Mouse (Mus musculus) heart, embryonic 13.5 days (tissue): Measurements from ENCODE around the gene Susd1. TPM values are rescaled to one million over a fixed set of nuclear protein-coding genes. Genes with fewer than 3 reads are reported as not detected.

Source experiments
- ATAC-seq: fragments of 200-750 bp; cut with Nextera tagmentation; 2 replicates; pipeline ENCODE4 v1.8.0; 2017; ENCODE audit warnings: moderate TSS enrichment; ENCODE audit not compliant: insufficient number of reproducible peaks, low FRiP score, low TSS enrichment; ENCODE audit errors: extremely low read depth
- H3K27ac ChIP-seq: fragments of 300-500 bp; sonication (generic); replicated peaks from 2 replicates; pipeline ENCODE4 v1.5.1; 2015; ENCODE audit warnings: moderate library complexity, mild to moderate bottlenecking, inconsistent platforms
- H3K27me3 ChIP-seq: fragments of 300-500 bp; sonication (generic); replicated peaks from 2 replicates; pipeline ENCODE4 v1.6.1; 2015; ENCODE audit warnings: mild to moderate bottlenecking, inconsistent platforms
- H3K36me3 ChIP-seq: fragments of 300-500 bp; sonication (generic); 2 replicates; pipeline ENCODE4 v1.6.1; 2015; ENCODE audit warnings: mild to moderate bottlenecking, inconsistent platforms
- H3K4me1 ChIP-seq: fragments of 300-500 bp; sonication (generic); 2 replicates; pipeline ENCODE4 v1.6.1; 2015; ENCODE audit warnings: inconsistent platforms
- H3K4me2 ChIP-seq: fragments of 300-500 bp; sonication (generic); 2 replicates; pipeline ENCODE4 v1.6.1; 2015; ENCODE audit warnings: inconsistent platforms, mild to moderate bottlenecking, moderate library complexity
- H3K4me3 ChIP-seq: fragments of 300-500 bp; sonication (generic); 2 replicates; pipeline ENCODE4 v1.5.1; 2015; ENCODE audit warnings: moderate library complexity, mild to moderate bottlenecking, inconsistent platforms
- H3K9ac ChIP-seq: fragments of 300-500 bp; sonication (generic); 2 replicates; pipeline ENCODE4 v1.6.1; 2015; ENCODE audit warnings: inconsistent platforms, mild to moderate bottlenecking, moderate library complexity
- H3K9me3 ChIP-seq: fragments of 300-500 bp; sonication (generic); 2 replicates; pipeline ENCODE4 v1.6.1; 2016; ENCODE audit warnings: inconsistent platforms
- WGBS: fragments of 180-500 bp; shearing (Covaris S2); methylation state at CpG from one replicate; pipeline ENCODE4 v1.1.7; 2015; ENCODE audit warnings: mixed read lengths; 5-methylcytosine and 5-hydroxymethylcytosine counted together
- polyA plus RNA-seq: library from polyadenylated mRNA; unstranded; fragments of >200 nt; fragmentation: Nextera tagmentation; extraction: Ambion mirVana; gene quantifications from 2 replicates; pipeline ENCODE4 v1.2.1, GENCODE M21; 2015

Gene Susd1
- polyA plus RNA-seq, 1 experiment from 2014 or later: 7.4 TPM

GRCm38 (mm10) chr4:59379876-59380275, 58.6 kb downstream of the Susd1 start:
- no peaks in the 10 kb centered on the region for H3K9me3 ChIP-seq
- H3K4me2 ChIP-seq: no peak overlapping the region
- no peaks in the 10 kb centered on the region for H3K27me3 ChIP-seq
- WGBS: 73% methylated on average over 5 of the region's 5 CpGs
- no peak overlapping the region for H3K4me3 ChIP-seq
- H3K36me3 ChIP-seq: no peaks in the 10 kb centered on the region
- no peak overlapping the region for H3K9ac ChIP-seq
- no peak overlapping the region for H3K27ac ChIP-seq
- H3K4me1 ChIP-seq: peaks cover 13% of the 10 kb centered on the region
- ATAC-seq: no peak

GRCm38 (mm10) chr4:59378631-59379030, 59.8 kb downstream of the Susd1 start:
- H3K27me3 ChIP-seq: no peaks in the 10 kb centered on the region
- H3K4me3 ChIP-seq: no peak overlapping the region
- H3K27ac ChIP-seq: no peak overlapping the region
- H3K4me1 ChIP-seq: peaks cover 8% of the 10 kb centered on the region
- H3K36me3 ChIP-seq: no peaks in the 10 kb centered on the region
- no peak overlapping the region for H3K9ac ChIP-seq
- H3K9me3 ChIP-seq: no peaks in the 10 kb centered on the region
- 86% methylated on average over 4 of the region's 4 CpGs for WGBS
- no peak for ATAC-seq
- H3K4me2 ChIP-seq: no peak overlapping the region

GRCm38 (mm10) chr4:59374271-59374938, 64.0 kb downstream of the Susd1 start:
- WGBS: 73% methylated on average over 10 of the region's 10 CpGs
- Histone ChIP-seq H3K9ac (no peak overlapping the region), H3K27ac (no peak overlapping the region), H3K4me3 (no peak overlapping the region), H3K27me3 (no peaks in the 10 kb centered on the region), H3K9me3 (no peaks in the 10 kb centered on the region), H3K4me1 (peaks cover 11% of the 10 kb centered on the region), H3K36me3 (peaks cover 6% of the 10 kb centered on the region; the same call in 1 of the 2 replicates), H3K4me2 (no peak overlapping the region)
- ATAC-seq: no peak

GRCm38 (mm10) chr4:59372546-59373157, 65.8 kb downstream of the Susd1 start:
- Histone ChIP-seq H3K27me3 (no peaks in the 10 kb centered on the region), H3K9ac (no peak overlapping the region), H3K4me3 (no peak overlapping the region), H3K4me2 (no peak overlapping the region), H3K9me3 (no peaks in the 10 kb centered on the region), H3K27ac (peak overlapping the region; percentile 22), H3K4me1 (peaks cover 20% of the 10 kb centered on the region), H3K36me3 (peaks cover 6% of the 10 kb centered on the region; the same call in 1 of the 2 replicates)
- ATAC-seq: no peak; the same call in 1 of the 2 replicates
- WGBS: 44% methylated on average over 5 of the region's 5 CpGs

- ATAC-seq: no peak
- 91% methylated on average over 5 of the region's 5 CpGs for WGBS
- Histone ChIP-seq H3K4me1 (peaks cover 20% of the 10 kb centered on the region), H3K9me3 (no peaks in the 10 kb centered on the region), H3K9ac (no peak overlapping the region), H3K4me3 (no peak overlapping the region), H3K27me3 (no peaks in the 10 kb centered on the region), H3K36me3 (peaks cover 6% of the 10 kb centered on the region; the same call in 1 of the 2 replicates), H3K27ac (peak overlapping the region; percentile 22; the same call in 1 of the 2 replicates), H3K4me2 (no peak overlapping the region)
Observed at GRCm38 (mm10) chr4:59371910-59372309, 66.5 kb downstream of the Susd1 start.

- Histone ChIP-seq H3K4me1 (peaks cover 27% of the 10 kb centered on the region), H3K27ac (no peak overlapping the region), H3K9me3 (no peaks in the 10 kb centered on the region), H3K36me3 (peaks cover 6% of the 10 kb centered on the region; the same call in 1 of the 2 replicates), H3K27me3 (no peaks in the 10 kb centered on the region), H3K4me3 (no peak overlapping the region), H3K9ac (no peak overlapping the region), H3K4me2 (no peak overlapping the region)
- ATAC-seq: no peak
- WGBS: 91% methylated on average over 2 of the region's 2 CpGs
Observed at GRCm38 (mm10) chr4:59369941-59370340, 68.5 kb downstream of the Susd1 start.

- WGBS: 34% methylated on average over 9 of the region's 9 CpGs
- H3K27me3 ChIP-seq: no peaks in the 10 kb centered on the region
- H3K4me1 ChIP-seq: peaks cover 45% of the 10 kb centered on the region
- H3K9ac ChIP-seq: no peak overlapping the region
- no peak overlapping the region for H3K4me3 ChIP-seq
- no peak for ATAC-seq
- no peak overlapping the region for H3K27ac ChIP-seq
- H3K9me3 ChIP-seq: no peaks in the 10 kb centered on the region
- peak overlapping the region; percentile 13; the same call in 1 of the 2 replicates for H3K4me2 ChIP-seq
- peaks cover 6% of the 10 kb centered on the region; the same call in 1 of the 2 replicates for H3K36me3 ChIP-seq
Observed at GRCm38 (mm10) chr4:59368118-59368517, 70.3 kb downstream of the Susd1 start.

GRCm38 (mm10) chr4:59366206-59366605, 72.2 kb downstream of the Susd1 start:
- ATAC-seq: no peak
- H3K4me1 ChIP-seq: peaks cover 42% of the 10 kb centered on the region
- no peaks in the 10 kb centered on the region for H3K9me3 ChIP-seq
- H3K9ac ChIP-seq: no peak overlapping the region
- H3K4me3 ChIP-seq: no peak overlapping the region
- H3K27ac ChIP-seq: no peak overlapping the region
- peaks cover 6% of the 10 kb centered on the region; the same call in 1 of the 2 replicates for H3K36me3 ChIP-seq
- no peaks in the 10 kb centered on the region for H3K27me3 ChIP-seq
- 76% methylated on average over 9 of the region's 9 CpGs for WGBS
- no peak overlapping the region for H3K4me2 ChIP-seq

GRCm38 (mm10) chr4:59365571-59365970, 72.9 kb downstream of the Susd1 start:
- no peaks in the 10 kb centered on the region for H3K27me3 ChIP-seq
- peaks cover 45% of the 10 kb centered on the region for H3K4me1 ChIP-seq
- no peak overlapping the region for H3K9ac ChIP-seq
- no peak overlapping the region for H3K4me2 ChIP-seq
- no peak overlapping the region for H3K4me3 ChIP-seq
- no peaks in the 10 kb centered on the region for H3K9me3 ChIP-seq
- WGBS: 88% methylated on average over 12 of the region's 12 CpGs
- ATAC-seq: no peak
- H3K36me3 ChIP-seq: peaks cover 6% of the 10 kb centered on the region; the same call in 1 of the 2 replicates
- H3K27ac ChIP-seq: no peak overlapping the region

- peaks cover 50% of the 10 kb centered on the region for H3K4me1 ChIP-seq
- H3K36me3 ChIP-seq: 0 out of 2 replicates have a peak, but pooled peaks cover under 1% of the 10 kb centered on the region
- peak overlapping the region; percentile 2; the same call in 1 of the 2 replicates for H3K9ac ChIP-seq
- H3K27me3 ChIP-seq: no peaks in the 10 kb centered on the region
- no peaks in the 10 kb centered on the region for H3K9me3 ChIP-seq
- WGBS: 60% methylated on average over 10 of the region's 10 CpGs
- H3K4me3 ChIP-seq: no peak overlapping the region
- 0 out of 2 replicates have a peak, but pooled peaks have one; percentile 55 for ATAC-seq
- no peak overlapping the region for H3K4me2 ChIP-seq
- H3K27ac ChIP-seq: peak overlapping the region; percentile 53
Observed at GRCm38 (mm10) chr4:59364229-59365173, 73.9 kb downstream of the Susd1 start.

- no peak overlapping the region for H3K4me3 ChIP-seq
- no peaks in the 10 kb centered on the region for H3K27me3 ChIP-seq
- no peaks in the 10 kb centered on the region for H3K36me3 ChIP-seq
- H3K27ac ChIP-seq: peak overlapping the region; percentile 53
- H3K4me1 ChIP-seq: peaks cover 45% of the 10 kb centered on the region
- no peak overlapping the region for H3K4me2 ChIP-seq
- no peaks in the 10 kb centered on the region for H3K9me3 ChIP-seq
- no peak for ATAC-seq
- H3K9ac ChIP-seq: no peak overlapping the region
- WGBS: 54% methylated on average over 9 of the region's 9 CpGs
Observed at GRCm38 (mm10) chr4:59363041-59363440, 75.4 kb downstream of the Susd1 start.
